Mouse (Mus musculus): Measurements from ENCODE around the gene Sept7.

The Sept7 gene

DNA sequence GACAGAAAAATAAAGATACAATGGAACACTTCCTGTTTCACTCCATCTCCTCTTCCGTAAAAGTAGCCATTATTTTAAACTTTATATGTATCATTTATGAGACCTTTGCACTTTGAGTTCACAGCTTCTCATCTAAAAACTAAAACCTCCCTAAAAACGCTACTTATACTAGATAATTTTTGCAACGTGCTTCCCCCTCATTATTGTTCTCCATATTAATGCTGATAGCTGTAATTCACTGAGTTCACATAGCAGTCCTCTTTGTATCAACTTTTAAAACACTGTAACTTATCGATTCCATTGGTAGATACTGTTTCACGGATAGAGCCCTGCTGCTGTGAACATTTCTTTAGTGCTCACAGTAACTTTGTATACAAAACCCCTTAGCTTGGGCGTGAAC is 1.1 kb upstream of the Sept7 start:
- POLR2A ChIA-PET = interaction anchor here (0.6 to 3.9 kb wide), 38 partner anchors 8 to 1780 kb away, joined by 3 to 32 read pairs (median 4); partner anchors contain the start of gene Herpud2 (in 2 of the 4)
- CTCF ChIA-PET = interaction anchor here in 1 of 4 experiments (1.3 kb wide), 1 partner anchor 84 kb away, joined by 3 read pairs; no protein-coding TSS in a partner anchor

DNA sequence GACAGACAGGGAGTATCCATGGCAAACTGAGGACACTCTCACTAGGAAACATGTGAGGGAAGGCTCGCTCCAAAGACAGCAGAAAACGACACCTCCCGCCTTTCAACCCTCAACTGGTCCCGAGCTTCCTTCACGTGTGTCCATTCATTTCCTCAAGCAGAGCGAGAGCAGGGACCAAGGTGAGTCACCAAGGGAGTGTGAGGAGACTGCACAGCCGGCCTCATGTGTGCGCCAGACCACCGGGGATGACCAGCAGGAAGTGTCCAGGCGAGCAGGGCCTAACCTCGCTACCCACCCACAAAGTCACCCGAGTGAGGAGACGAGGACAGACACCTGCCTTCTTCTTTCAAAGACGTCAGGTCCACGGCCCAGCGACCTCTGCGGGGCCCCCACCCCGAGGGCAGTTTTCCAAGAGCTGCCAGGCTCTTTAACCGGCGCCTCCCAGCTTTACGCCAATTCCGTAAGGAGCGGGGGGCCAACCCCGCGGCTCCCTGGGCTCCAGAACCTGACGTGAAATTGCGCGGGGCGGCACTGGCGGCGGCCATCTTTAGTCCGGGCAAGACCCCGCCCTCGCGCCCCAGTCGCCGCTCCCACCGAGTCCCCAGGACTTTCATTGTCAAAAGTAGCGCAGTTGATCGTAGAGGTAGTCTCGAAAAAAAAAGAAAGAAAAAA is 492 bp upstream of the Sept7 start:
- CTCF ChIA-PET = interaction anchor here in 1 of 4 experiments (0.6 to 1.3 kb wide), 3 partner anchors 84 to 144 kb away, joined by 3 to 4 read pairs (median 3); no protein-coding TSS in a partner anchor
- POLR2A ChIA-PET = interaction anchor here (0.6 to 3.9 kb wide), 41 partner anchors 8 to 1779 kb away, joined by 3 to 32 read pairs (median 4); partner anchors contain the start of gene Herpud2 (in 2 of the 4)

DNA sequence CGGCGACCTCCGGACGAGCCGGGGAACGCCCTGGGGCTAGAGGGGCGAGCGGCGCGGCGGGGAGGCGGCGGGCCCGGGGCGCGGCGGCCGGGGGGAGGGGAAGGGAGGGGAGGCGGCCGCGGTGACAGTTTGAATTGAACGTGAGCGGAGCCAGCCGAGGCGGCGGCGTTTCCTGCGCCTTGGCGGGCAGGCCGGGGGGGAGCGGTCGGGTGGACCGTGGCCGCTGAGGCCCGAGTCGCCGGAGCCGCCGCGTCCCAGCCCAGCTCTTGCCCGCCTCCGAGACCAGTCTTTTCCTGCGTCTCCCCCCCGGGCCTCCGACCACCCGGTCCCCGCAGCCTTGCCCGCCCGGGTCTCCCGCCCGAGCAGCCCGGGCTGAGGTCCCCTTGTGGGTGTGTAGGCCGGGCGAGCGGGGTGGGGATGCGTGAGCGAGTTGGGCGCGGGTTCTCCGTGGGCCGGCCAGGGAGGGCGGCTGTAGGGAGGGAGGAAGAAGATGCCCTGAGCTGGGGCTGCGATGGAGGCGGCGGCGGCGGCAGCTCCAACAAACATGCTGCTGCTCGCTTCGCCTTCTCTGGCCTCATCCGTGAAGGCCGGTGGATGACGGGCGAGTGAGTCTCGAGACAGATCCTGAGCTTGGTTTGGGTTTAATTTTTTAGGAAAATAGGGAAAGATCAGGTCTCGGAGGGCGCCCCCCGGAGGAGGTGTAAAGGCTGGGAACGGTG is 679 bp downstream of the Sept7 start:
- ChIA-PET POLR2A (interaction anchor here in 3 of 4 experiments (0.7 to 3.9 kb wide), 14 partner anchors 7 to 120 kb away, joined by 3 to 32 read pairs (median 4); no protein-coding TSS in a partner anchor), CTCF (interaction anchor here in 2 of 4 experiments (1.0 to 1.3 kb wide), 3 partner anchors 11 to 339 kb away, joined by 3 to 5 read pairs (median 3); no protein-coding TSS in a partner anchor)

- POLR2A ChIA-PET = interaction anchor here in 3 of 4 experiments (0.7 to 3.9 kb wide), 12 partner anchors 8 to 120 kb away, joined by 3 to 32 read pairs (median 4); no protein-coding TSS in a partner anchor
- CTCF ChIA-PET = interaction anchor here in 2 of 4 experiments (1.0 to 1.3 kb wide), 2 partner anchors 12 to 339 kb away, joined by 3 to 5 read pairs; no protein-coding TSS in a partner anchor
Observed at GRCm38 (mm10) chr9:25253478-25253824, 1.2 kb downstream of the Sept7 start.

DNA sequence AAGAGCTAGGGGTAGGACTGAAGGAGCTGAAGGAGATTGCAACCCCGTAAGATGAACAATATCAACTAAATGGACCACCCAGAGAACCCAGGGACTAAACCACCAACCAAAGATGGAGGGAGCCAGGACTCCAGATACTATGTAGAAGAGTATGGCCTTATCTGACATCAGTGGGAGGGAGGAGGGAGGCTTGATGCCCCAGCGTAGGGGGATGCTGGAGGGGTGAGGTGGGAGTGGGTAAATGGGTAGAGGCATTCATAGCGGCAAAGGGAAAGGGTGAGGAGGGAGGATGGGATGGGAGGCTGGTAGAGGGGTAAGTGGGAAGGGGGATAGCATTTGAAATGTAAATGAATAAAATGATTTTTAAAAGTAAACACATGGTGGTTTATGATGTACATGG is 8.2 kb downstream of the Sept7 start:
- ChIA-PET CTCF (no interaction called here), POLR2A (interaction anchor here in 3 of 4 experiments (1.4 to 1.8 kb wide), 3 partner anchors 9 kb away, joined by 3 to 13 read pairs (median 6); partner anchors contain the start of gene Sept7 (in 2 of the 3))

- ChIA-PET CTCF (no interaction called here), POLR2A (interaction anchor here in 3 of 4 experiments (0.8 to 1.8 kb wide), 4 partner anchors 9 to 29 kb away, joined by 3 to 13 read pairs (median 4); partner anchors contain the start of gene Sept7 (in 2 of the 3))
Observed at GRCm38 (mm10) chr9:25260979-25261378, 8.7 kb downstream of the Sept7 start.

- ChIA-PET CTCF (no interaction called here), POLR2A (interaction anchor here in 2 of 4 experiments (0.7 to 1.8 kb wide), 6 partner anchors 9 to 122 kb away, joined by 3 to 7 read pairs (median 4); no protein-coding TSS in a partner anchor)
Observed at GRCm38 (mm10) chr9:25262087-25262486, 9.8 kb downstream of the Sept7 start.

- ChIA-PET POLR2A (no interaction called here), CTCF (no interaction called here)
Observed at GRCm38 (mm10) chr9:25265795-25266194, 13.6 kb downstream of the Sept7 start.

DNA sequence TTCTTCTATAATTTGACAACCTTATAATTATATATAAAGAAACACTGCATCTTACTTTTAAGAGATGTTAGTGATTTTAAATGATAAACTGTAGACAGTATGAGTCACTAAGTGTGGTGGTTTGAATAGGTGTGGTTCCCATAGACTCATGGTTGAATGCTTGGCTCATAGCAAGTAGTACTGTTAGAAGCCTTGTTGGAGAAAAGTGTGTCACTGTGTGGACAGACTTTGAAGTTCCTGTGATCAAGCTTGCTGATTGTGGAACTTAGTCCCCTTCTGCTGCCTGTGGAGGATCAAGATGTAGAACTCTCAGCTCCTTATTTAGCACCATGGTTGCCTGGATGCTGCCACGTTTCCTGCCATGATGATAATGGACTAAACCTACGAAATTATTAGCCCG is 14.9 kb downstream of the Sept7 start:
- ChIA-PET CTCF (no interaction called here), POLR2A (interaction anchor here in 1 of 4 experiments (1.4 to 1.8 kb wide), 3 partner anchors 9 to 12 kb away, joined by 3 to 6 read pairs (median 3); no protein-coding TSS in a partner anchor)

DNA sequence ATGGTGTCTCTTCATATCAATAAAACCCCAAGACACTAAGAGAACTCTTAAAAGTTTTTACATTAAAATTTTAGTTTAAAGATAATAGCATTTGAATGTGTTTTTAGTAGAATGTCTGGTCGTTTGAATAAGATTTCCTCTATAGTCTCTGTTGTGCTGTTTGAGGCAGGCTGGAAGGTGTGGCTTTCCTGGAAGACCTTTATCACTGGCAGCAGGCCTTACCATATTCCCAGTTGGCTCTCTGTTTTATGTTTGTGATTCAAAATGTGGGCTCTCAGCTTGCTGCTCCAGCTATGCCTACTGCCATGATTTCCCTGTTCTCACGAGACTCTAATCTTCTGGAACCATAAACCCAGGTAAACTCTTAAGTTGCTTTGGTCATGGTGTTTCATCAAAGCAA is 15.3 kb downstream of the Sept7 start:
- ChIA-PET POLR2A (interaction anchor here in 2 of 4 experiments (1.2 to 1.8 kb wide), 4 partner anchors 9 to 16 kb away, joined by 3 to 6 read pairs (median 4); partner anchors contain the start of gene Sept7 (in 1 of the 2)), CTCF (no interaction called here)

- ChIA-PET POLR2A (interaction anchor here in 1 of 4 experiments (0.7 to 1.0 kb wide), 2 partner anchors 19 to 21 kb away, joined by 3 read pairs; no protein-coding TSS in a partner anchor), CTCF (interaction anchor here in 1 of 4 experiments (0.6 kb wide), 1 partner anchor 38 kb away, joined by 3 read pairs; no protein-coding TSS in a partner anchor)
Observed at GRCm38 (mm10) chr9:25271902-25272301, 19.7 kb downstream of the Sept7 start.

GRCm38 (mm10) chr9:25289796-25290195 is 37.6 kb downstream of the Sept7 start:
- POLR2A ChIA-PET = interaction anchor here in 3 of 4 experiments (0.6 to 1.5 kb wide), 5 partner anchors 10 to 408 kb away, joined by 3 to 4 read pairs (median 4); no protein-coding TSS in a partner anchor
- CTCF ChIA-PET = no interaction called here

DNA sequence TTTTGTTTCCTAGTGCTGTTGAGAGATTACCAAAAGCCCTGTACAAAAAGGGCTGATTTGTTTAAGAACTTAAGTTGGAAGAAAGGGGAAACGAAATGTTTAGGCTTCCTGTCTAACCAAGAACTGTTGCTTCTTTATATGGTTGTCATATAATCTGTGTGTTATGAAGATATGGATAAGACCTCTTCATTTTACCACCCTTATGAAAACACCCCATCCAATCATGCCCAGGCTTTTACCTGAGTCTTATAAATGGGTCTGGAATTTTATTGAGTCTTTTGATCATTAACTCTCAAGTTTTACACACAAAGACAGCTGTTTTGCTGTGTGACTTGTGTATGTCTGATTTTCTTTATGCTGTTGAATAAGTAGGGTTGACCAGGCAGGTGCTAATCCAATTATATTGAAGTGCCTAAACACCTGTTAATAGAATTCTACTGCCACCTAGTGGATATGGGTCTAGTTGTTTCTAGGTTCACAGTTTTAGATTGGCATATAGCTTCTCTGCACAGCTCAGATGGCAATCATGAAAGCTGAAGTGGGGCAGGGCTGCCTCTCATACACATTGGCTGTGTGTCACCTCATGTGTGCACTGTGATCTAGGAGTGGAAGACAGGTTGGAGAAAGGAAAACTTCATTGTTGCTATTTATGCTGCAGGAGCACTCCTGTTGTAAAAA is 57.4 kb downstream of the Sept7 start:
- POLR2A ChIA-PET = interaction anchor here in 1 of 4 experiments (0.6 kb wide), 1 partner anchor 51 kb away, joined by 3 read pairs; no protein-coding TSS in a partner anchor
- CTCF ChIA-PET = interaction anchor here in 3 of 4 experiments (0.6 to 1.0 kb wide), 9 partner anchors 9 to 283 kb away, joined by 3 to 9 read pairs (median 6); no protein-coding TSS in a partner anchor

GRCm38 (mm10) chr9:25314304-25314703 is 62.1 kb downstream of the Sept7 start:
- ChIA-PET POLR2A (interaction anchor here in 1 of 4 experiments (1.0 kb wide), 1 partner anchor 34 kb away, joined by 4 read pairs; no protein-coding TSS in a partner anchor), CTCF (no interaction called here)

GRCm38 (mm10) chr9:25317827-25318505 is 65.7 kb downstream of the Sept7 start:
- ChIA-PET POLR2A (interaction anchor here in 3 of 4 experiments (0.6 to 1.3 kb wide), 6 partner anchors 22 to 1986 kb away, joined by 3 to 6 read pairs (median 4); no protein-coding TSS in a partner anchor), CTCF (interaction anchor here (0.6 to 4.0 kb wide), 12 partner anchors 8 to 366 kb away, joined by 3 to 36 read pairs (median 6); no protein-coding TSS in a partner anchor)

DNA sequence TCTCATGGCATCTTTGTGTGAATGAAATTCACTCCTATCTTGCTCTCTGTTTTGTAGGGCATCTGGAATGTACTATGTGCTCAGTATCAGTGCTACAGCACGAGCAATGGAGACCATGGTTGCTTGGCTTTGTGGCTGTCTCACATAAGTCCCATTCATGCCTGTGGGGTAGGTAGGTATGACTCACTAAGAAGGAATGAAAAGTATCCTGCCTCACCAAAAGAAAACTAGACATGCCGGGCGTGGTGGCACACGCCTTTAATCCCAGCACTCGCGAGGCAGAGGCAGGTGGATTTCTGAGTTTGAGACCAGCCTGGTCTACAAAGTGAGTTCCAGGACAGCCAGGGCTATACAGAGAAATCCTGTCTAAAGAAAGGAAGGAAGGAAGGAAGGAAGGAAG is 67.4 kb downstream of the Sept7 start:
- ChIA-PET POLR2A (interaction anchor here in 1 of 4 experiments (1.0 kb wide), 1 partner anchor 11 kb away, joined by 3 read pairs; no protein-coding TSS in a partner anchor), CTCF (interaction anchor here in 3 of 4 experiments (1.8 to 4.0 kb wide), 4 partner anchors 272 to 337 kb away, joined by 8 to 36 read pairs (median 14); no protein-coding TSS in a partner anchor)

DNA sequence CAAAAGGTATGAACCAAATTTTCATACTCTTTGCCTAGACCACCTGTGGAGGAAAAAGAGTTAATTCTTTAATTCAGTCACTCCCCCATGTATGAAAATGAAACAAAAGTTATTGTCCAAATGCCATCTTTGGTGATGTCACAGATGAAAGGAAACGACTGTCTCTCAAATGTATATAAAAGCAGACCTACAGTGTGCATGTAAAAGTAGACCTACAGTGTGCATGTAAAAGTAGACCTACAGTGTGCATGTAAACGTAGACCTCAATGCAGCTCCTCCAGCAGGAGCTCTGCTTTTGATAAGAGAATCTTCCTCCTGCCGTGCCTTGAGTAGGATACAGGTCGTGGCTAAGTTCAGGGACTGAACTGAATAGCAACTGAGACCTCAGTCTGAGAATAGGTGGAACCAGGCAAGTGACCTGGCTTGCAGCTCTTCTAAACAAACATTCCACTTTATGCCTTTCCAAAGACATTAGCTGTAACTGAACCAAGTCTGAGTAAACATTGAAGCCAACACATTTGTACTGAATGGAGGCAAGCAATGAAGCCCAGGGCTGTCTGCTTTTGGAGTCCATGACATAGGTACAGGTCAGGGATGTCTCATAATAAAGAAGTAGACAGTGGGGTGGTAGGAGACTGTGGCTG is 75.6 kb downstream of the Sept7 start:
- POLR2A ChIA-PET = no interaction called here
- CTCF ChIA-PET = no interaction called here
